Mouse (Mus musculus) small intestine, adult 2 months (tissue): ENCODE measurements at regions not wholly inside any gene's neighbourhood (a gene's known extent, or its start where the extent isn't known, plus 50 kb on each side); places are given as distances from the start of the nearest gene placed in this dataset.

Source experiments
- CTCF ChIP-seq: fragments of 200-500 bp; IDR thresholded peaks from 2 replicates; pipeline ENCODE4 v1.5.1; 2012; ENCODE audit warnings: low read depth, mild to moderate bottlenecking, control low read depth, inconsistent platforms, low read length, moderate library complexity, mixed read lengths; ENCODE audit not compliant: insufficient replicate concordance, insufficient read length; ENCODE audit errors: extremely low read depth
- POLR2A ChIP-seq: fragments of 200-500 bp; IDR thresholded peaks from 2 replicates; pipeline ENCODE4 v1.6.1; 2012; ENCODE audit warnings: low read depth, mild to moderate bottlenecking, control low read depth, inconsistent platforms, low read length, moderate library complexity

GRCm38 (mm10) chr1:81818884-81819283, 414.0 kb upstream of the Gm9747 start:
- no peak for TF ChIP-seq POLR2A
- no peak for TF ChIP-seq CTCF
